Mouse (Mus musculus) myocyte (in vitro differentiated cells): ENCODE data around the gene Auh.

Experiments
- MAX ChIP-seq: IDR thresholded peaks from one replicate; pipeline ENCODE4 v1.6.1; 2011; ENCODE audit warnings: low read depth, mild to moderate bottlenecking, control low read depth
- MYOG ChIP-seq, 3 experiments: IDR thresholded peaks; one replicate each; pipeline ENCODE4 v1.6.1; 2011; ENCODE audit warnings: control low read depth in 2 of 3, low read depth in 2 of 3, mild to moderate bottlenecking in 2 of 3; ENCODE audit not compliant: insufficient read length in 2 of 3, control insufficient read depth in 1 of 3, insufficient read depth in 1 of 3
- POLR2A ChIP-seq: IDR thresholded peaks from one replicate; pipeline ENCODE4 v1.6.1; 2011; ENCODE audit warnings: low read depth, mild to moderate bottlenecking, control low read depth, moderate library complexity; ENCODE audit not compliant: insufficient read length

DNA sequence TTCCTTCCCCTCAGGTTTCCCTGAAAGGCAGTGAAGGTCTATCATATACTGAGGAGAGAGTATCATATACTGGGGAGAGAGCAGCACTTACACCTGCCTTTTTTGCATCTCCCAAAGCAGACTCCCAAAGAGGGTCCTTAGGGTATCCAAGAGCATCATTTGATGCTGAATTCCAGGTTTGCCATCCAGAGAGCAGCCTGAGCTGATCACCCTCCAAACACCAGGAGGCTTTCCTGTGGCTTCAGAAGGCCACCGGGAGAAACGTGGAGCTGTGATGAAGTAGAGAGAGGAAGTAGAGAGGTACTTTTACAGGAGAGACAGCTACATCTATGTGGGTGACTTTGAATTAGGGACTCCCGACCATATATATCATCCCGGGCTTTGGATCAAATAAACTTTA, 48.3 kb upstream of the Auh start:
- TF ChIP-seq POLR2A (no peak), MYOG (IDR thresholded peaks at IDR 0.05; ENCODE audit: control insufficient read depth in 1 of 3, insufficient read depth in 1 of 3, insufficient read length in 2 of 3, low read depth in 2 of 3) (no peak), MAX (no peak)
